Mouse (Mus musculus) naive thymus-derived CD4-positive, alpha-beta T cell, adult 2 months (primary cell): Measurements from ENCODE around the gene Cfap61.
A peak's percentile ranks its signal among the peaks of the same experiment; 100 is the strongest.
"Not testable (repeated sequence)": the region's sequence is repeated elsewhere in the genome, so short reads cannot be mapped to it uniquely, and the experiment has no call there.

Experiments used
- DNase-seq: peaks from one replicate; pipeline ENCODE4 v3.0.0-alpha.2; 2011; ENCODE audit warnings: low read depth

The Cfap61 gene

GRCm38 (mm10) chr2:145934339-145935231 is at the start of gene Cfap61, which contains the start of gene Crnkl1:
TSS of gene Cfap61 (plus strand) at chr2:145934784.
TSS of gene Crnkl1 (minus strand) at chr2:145935014.
- peak; percentile 96 for DNase-seq

GRCm38 (mm10) chr2:145884913-145885785 is 49.4 kb upstream of the Cfap61 start:
- no peak for DNase-seq

DNA sequence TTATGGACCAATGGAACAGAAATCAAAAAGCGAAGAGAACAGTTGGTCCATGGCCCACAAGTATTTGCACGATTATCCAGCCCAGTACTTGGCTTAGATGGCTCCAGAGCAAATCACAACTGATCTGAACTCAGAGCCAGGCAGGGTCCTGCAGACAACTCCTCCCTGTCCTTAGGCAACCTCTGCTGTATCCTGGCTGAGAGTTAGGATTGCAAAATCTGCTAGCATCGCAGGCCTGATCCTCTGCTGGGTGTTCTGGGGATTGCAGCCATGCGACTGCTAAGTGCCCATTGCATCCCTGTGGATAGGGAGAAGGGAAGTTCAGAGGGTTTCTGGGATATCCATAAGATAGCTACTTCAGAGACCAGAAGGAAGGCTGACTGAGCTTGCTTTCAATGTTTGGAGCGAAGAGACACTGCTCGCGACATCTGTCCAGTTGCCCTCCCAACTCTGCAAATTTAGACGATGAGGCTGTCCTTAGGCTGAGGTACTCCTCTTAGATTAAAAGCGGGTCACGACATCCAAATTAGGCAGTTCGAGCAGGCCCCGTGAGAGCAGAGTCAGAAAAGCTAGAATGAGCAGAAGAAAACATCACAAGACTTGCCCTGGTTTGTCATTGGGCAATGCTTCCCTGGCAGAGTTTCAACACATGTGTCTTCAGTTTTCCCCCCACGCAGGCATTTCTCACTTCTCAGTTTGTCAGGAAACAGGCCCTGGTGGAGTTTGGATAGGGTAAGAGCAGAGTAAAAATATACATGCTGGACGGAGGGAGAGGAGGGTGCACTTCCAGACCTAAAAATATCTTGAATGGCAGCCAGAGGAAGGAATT is 46.4 kb upstream of the Cfap61 start:
- no peak for DNase-seq

- DNase-seq: no peak
Observed at GRCm38 (mm10) chr2:145888766-145889480, 45.7 kb upstream of the Cfap61 start.

DNA sequence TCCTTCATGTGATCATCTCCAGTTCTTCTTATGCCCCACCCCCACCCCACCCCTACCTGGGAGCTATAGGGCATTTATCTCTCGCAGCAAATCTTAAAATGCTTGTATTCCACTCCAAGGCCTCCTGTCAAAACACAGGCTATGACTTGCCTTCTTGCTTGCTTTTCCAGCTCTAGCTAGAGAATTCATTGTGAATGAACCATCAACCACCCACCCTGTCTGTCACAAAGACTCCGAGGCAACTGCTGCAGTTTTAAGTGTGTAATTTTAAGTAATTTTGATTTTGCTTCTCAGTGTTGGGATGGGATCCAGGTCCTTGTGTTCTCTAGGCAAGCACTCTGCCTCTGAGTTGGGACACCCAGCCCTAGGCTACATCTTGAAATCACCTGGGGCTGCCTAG is 44.0 kb upstream of the Cfap61 start:
- no peak for DNase-seq

DNA sequence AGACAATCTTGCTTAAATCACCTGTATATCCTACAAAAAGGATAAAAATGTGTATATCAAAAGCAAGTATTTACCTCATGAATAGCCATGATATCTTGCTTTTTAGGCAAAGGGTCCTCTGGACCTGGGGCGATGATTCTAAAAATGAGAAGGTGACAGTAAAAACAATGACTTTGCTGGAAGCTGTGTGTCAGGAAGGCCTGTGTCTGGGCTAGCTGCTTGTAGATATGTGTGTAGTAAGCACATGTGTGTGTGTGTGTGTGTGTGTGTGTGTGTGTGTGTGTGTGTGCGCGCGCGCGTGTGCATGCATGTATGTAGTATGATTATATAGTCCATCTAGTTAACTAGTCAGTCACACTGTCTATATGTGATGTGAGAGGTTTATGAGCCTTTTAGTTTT is 40.8 kb upstream of the Cfap61 start:
- DNase-seq: no peak

DNA sequence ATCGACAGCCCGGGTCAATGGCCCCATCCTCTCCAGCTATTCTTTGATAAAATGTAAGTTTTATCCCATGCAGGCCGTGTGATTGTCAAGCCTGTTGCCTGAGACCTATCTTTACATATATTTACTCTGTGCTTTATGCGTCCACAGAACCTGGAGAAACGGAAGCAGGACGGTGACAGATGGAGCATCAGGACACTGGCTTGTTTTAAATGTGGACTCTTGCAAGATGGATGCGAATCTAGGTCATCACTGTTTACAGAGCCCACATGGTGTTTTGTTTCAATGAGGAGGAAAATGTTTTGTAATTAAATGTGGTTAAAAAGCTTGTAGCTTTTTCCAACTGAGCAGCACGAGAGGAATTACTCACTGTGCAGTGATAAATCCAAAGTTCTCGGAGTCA is 36.5 kb upstream of the Cfap61 start:
- DNase-seq: no peak

DNA sequence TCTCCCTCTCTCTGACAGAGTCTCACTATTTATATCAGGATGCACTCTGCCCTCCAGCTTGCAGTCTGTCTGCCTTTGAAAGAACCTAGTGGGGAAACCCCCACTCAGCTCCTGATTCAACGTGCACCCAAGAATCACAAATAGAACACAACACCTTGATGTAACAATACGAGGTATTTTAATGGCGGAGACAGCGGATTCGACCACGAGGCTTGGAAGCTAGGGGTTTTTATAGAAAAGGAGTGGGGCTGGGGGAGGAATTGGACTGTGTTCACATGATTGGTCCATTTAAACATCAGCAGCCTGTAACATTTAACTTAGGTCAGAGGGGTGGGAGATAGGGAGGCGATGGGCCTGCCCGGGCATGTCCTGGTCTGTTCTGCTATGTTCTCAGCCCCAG is 34.3 kb upstream of the Cfap61 start:
- not testable (repeated sequence) for DNase-seq

DNA sequence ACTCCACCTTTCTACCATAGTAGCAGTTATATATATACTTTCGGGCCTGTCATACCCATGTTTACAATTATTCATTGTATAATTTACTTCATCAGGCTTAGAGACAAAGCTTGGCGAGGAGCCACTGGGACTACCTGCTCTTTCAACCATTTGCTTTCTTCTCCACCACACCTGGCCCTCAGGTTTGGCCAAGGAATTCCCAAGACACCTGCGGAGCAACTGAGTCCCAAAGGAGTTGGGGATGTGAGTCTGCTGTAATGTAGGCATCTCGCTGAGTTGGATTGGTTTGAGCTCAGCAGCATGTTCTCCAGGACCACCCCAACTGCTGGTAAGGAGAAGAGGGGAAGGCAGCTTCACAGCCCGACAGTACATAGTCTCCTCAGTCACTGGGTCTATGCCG is 32.7 kb upstream of the Cfap61 start, which contains the start of gene Naa20:
TSS of gene Naa20 (plus strand) at position 239 of the 400 bp plus-strand sequence.
- no peak for DNase-seq

DNA sequence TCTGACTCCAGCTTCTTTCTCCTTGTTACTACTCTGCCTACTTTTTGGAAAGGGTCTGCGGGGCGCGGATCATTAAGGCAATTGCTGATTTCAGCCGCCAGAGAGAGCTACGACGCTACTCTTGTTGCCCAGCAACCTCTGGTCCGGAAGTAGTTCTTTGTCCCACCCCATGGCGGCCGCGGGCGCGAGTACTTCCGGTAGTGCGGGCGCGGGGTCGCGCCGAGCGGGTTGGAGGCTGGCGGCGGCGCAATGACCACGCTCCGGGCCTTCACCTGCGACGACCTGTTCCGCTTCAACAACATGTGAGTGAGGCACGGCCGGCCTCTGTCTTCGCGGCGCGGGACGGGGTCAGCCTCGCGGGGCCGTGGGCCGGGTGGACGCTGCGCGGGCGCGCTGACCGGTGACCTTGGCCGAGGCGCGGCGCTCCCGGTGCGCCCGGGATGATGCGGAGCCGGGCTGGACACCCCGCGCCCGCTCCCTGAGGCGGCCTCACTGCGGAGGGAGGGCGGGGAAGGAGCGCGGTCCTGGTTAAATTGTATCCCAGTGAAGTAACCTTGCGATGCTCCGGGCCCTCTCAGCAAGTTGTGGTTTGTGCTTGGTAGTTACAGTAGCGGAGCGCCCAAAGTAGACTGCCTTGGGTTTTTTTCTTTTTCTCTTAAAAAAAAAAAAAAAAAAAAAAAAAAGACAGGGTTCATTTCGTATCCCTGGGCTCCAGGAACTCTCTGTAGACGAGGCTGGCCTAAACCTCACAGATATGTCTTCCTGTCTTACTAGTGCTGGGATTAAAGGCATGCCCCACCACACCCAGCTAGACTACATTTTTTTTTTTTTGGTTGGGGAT is 31.3 kb upstream of the Cfap61 start:
- DNase-seq: peak; percentile 88

- DNase-seq: peak; percentile 18
Observed at GRCm38 (mm10) chr2:145903983-145904616, 30.5 kb upstream of the Cfap61 start.

GRCm38 (mm10) chr2:145905156-145905555 is 29.4 kb upstream of the Cfap61 start:
- peak; percentile 45 for DNase-seq

- DNase-seq: not testable (repeated sequence)
Observed at GRCm38 (mm10) chr2:145905884-145906283, 28.7 kb upstream of the Cfap61 start.

- DNase-seq: no peak
Observed at GRCm38 (mm10) chr2:145920941-145921650, 13.5 kb upstream of the Cfap61 start.

GRCm38 (mm10) chr2:145936975-145937374 is 2.4 kb downstream of the Cfap61 start:
- no peak for DNase-seq

- DNase-seq: no peak
Observed at GRCm38 (mm10) chr2:145941403-145941802, 6.8 kb downstream of the Cfap61 start.

GRCm38 (mm10) chr2:145944286-145944685 is 9.7 kb downstream of the Cfap61 start:
- no peak for DNase-seq

DNA sequence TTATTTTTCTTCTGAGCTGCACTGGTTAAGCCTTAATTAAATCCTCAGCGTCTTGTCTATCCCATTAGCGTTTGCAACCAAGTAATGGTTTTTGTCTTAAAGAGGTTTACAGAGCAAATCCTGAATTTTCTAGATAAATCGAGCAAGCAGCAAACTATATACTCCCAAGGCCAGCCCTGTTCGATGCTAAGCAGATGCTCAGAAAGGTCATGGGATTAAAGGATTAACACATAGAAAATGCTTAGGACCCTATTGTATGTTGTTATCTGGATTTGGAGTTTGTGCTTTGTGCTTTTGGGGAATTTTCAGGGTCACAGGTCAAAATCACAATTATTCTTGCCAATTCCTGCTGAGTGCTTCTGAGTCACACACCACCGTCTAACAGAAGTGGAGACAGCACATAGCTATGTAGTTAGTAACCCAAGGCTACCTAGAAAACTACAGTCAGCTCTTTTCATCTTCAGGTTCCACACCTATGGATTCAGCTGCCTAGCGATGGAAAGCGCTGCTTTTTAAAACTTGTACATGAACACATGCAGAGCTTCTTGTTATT is 13.9 kb downstream of the Cfap61 start:
- DNase-seq: no peak
